Mouse (Mus musculus) hindbrain, embryonic 12.5 days (tissue): Measurements from ENCODE around the gene Olfr64. TPM values are rescaled to one million over a fixed set of nuclear protein-coding genes. Genes with fewer than 3 reads are reported as not detected.

Experiments
- ATAC-seq: fragments of 200-750 bp; cut with Nextera tagmentation; 2 replicates; pipeline ENCODE4 v1.8.0; 2017; ENCODE audit warnings: moderate TSS enrichment; ENCODE audit not compliant: low FRiP score
- H3K27ac ChIP-seq: fragments of 300-500 bp; sonication (generic); 2 replicates; pipeline ENCODE4 v1.5.1; 2016; ENCODE audit warnings: mild to moderate bottlenecking
- H3K27me3 ChIP-seq: fragments of 300-500 bp; sonication (generic); 2 replicates; pipeline ENCODE4 v1.6.1; 2016; ENCODE audit warnings: mild to moderate bottlenecking
- H3K36me3 ChIP-seq: fragments of 300-500 bp; sonication (generic); 2 replicates; pipeline ENCODE4 v1.6.1; 2016; ENCODE audit warnings: mild to moderate bottlenecking
- H3K4me1 ChIP-seq: fragments of 300-500 bp; sonication (generic); 2 replicates; pipeline ENCODE4 v1.6.1; 2016
- H3K4me2 ChIP-seq: fragments of 300-500 bp; sonication (generic); replicated peaks from 2 replicates; pipeline ENCODE4 v1.6.1; 2016; ENCODE audit warnings: mild to moderate bottlenecking
- H3K4me3 ChIP-seq: fragments of 300-500 bp; sonication (generic); 2 replicates; pipeline ENCODE4 v1.5.1; 2016; ENCODE audit warnings: mild to moderate bottlenecking
- H3K9ac ChIP-seq: fragments of 300-500 bp; sonication (generic); 2 replicates; pipeline ENCODE4 v1.6.1; 2016; ENCODE audit warnings: mild to moderate bottlenecking, moderate library complexity
- H3K9me3 ChIP-seq: fragments of 300-500 bp; sonication (generic); replicated peaks from 2 replicates; pipeline ENCODE4 v1.6.1; 2016; ENCODE audit warnings: mild to moderate bottlenecking
- WGBS: fragments of 180-500 bp; shearing (Covaris S2); methylation state at CpG from one replicate; pipeline ENCODE4 v1.1.7; 2016; 5-methylcytosine and 5-hydroxymethylcytosine counted together
- polyA plus RNA-seq: library from polyadenylated mRNA; unstranded; fragments of >200 nt; fragmentation: Nextera tagmentation; extraction: Ambion mirVana; gene quantifications from 2 replicates; pipeline ENCODE4 v1.2.1, GENCODE M21; 2016

The Olfr64 gene
- not detected in 2 replicates for polyA plus RNA-seq

GRCm38 (mm10) chr7:103894385-103894784 lies at the start of gene Olfr64:
TSS of gene Olfr64 (minus strand) at chr7:103894485.
- ATAC-seq = no peak
- H3K9ac ChIP-seq = no peak within 1 kb of the TSS
- H3K4me3 ChIP-seq = no peak within 1 kb of the TSS
- no peaks in the 10 kb centered on the region for H3K9me3 ChIP-seq
- no peaks in the 10 kb centered on the region for H3K36me3 ChIP-seq
- no peaks in the 10 kb centered on the region for H3K4me1 ChIP-seq
- no peaks in the 10 kb centered on the region for H3K27me3 ChIP-seq
- WGBS = 82% methylated on average over 1 of the region's 1 CpGs
- no peak within 1 kb of the TSS for H3K27ac ChIP-seq
- no peak within 1 kb of the TSS for H3K4me2 ChIP-seq

DNA sequence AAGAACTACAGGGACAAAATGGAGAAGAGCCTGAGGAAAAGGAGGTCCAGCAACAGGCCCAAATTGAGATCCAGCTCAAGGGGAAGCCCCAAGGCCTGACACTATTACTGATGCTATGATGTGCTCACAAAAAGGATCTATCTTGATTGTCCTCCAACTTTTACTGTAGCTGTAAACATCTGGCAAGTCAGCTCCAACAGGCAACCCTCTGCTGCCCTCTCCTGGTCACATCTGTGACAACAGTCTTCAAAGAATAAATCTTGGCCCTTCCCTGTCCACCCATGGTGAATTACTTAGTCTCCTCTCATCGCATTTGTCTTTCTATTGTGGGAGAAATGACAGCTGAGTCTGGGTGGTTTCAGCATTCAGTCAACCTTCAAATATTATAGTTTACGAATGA lies 48.4 kb upstream of the Olfr64 start:
- ATAC-seq = no peak
- Histone ChIP-seq H3K36me3 (no peaks in the 10 kb centered on the region), H3K9ac (no peak overlapping the region), H3K4me2 (no peak overlapping the region), H3K4me3 (no peak overlapping the region), H3K4me1 (no peaks in the 10 kb centered on the region), H3K9me3 (no peaks in the 10 kb centered on the region), H3K27ac (no peak overlapping the region), H3K27me3 (no peaks in the 10 kb centered on the region)
- 32% methylated on average over 2 of the region's 2 CpGs for WGBS

GRCm38 (mm10) chr7:103934264-103934663 lies 40.0 kb upstream of the Olfr64 start, which contains the start of gene Olfr632:
TSS of gene Olfr632 (plus strand) at chr7:103934347.
- H3K9ac ChIP-seq = no peak within 1 kb of the TSS
- H3K27ac ChIP-seq = no peak within 1 kb of the TSS
- H3K9me3 ChIP-seq = no peaks in the 10 kb centered on the region
- H3K4me3 ChIP-seq = no peak within 1 kb of the TSS
- ATAC-seq = no peak
- WGBS = 82% methylated on average over 2 of the region's 2 CpGs
- no peaks in the 10 kb centered on the region for H3K36me3 ChIP-seq
- H3K4me1 ChIP-seq = no peaks in the 10 kb centered on the region
- H3K27me3 ChIP-seq = no peaks in the 10 kb centered on the region
- no peak within 1 kb of the TSS for H3K4me2 ChIP-seq

DNA sequence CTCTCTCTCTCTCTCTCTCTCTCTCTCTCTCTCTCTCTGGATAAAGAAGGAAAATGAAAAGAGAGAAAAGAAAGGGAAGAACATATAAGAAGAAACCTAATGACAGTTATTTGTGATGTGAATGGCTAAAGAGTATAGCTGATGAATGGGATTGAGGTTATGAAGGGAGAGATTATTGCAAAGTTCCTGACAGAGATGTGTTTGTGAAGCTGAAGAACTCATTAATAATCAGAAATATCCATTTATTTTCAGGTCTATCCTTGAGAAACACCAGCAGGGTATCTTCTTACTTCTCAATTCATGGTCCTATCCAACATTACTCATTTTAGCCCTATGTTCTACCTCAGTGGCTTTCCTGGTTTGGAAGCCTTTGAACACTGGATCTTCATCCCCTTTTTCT lies 34.2 kb upstream of the Olfr64 start, which contains the start of gene Olfr631:
Gene Olfr631, plus strand, starts transcription at position 301 of the 400 bp plus-strand sequence.
- Histone ChIP-seq H3K4me3 (no peak within 1 kb of the TSS), H3K9ac (no peak within 1 kb of the TSS), H3K36me3 (no peaks in the 10 kb centered on the region), H3K27me3 (no peaks in the 10 kb centered on the region), H3K27ac (no peak within 1 kb of the TSS), H3K4me1 (no peaks in the 10 kb centered on the region), H3K4me2 (no peak within 1 kb of the TSS), H3K9me3 (no peaks in the 10 kb centered on the region)
- ATAC-seq = no peak

DNA sequence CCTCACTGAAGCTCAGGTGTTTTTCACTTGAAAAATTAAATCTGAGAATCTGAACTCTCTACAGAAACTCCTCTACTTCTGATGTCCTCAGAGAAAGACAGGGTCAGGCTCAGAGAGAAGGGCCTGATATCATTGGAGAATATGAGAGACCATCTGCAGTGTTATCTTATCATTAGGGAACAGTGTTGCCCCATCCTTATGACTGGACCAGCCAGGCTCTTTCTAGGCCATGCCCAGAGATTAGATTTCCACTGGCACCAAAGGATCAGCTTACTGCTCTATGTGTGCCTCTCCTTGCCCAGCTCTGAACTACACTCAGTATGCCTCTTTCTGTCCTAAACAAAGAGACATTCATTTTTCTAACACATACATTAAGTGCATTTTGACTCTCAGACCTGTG lies 21.1 kb upstream of the Olfr64 start:
- Histone ChIP-seq H3K4me3 (no peak overlapping the region), H3K27me3 (no peaks in the 10 kb centered on the region), H3K27ac (no peak overlapping the region), H3K9me3 (no peaks in the 10 kb centered on the region), H3K4me1 (no peaks in the 10 kb centered on the region), H3K36me3 (no peaks in the 10 kb centered on the region), H3K9ac (no peak overlapping the region), H3K4me2 (no peak overlapping the region)
- ATAC-seq = no peak

GRCm38 (mm10) chr7:103912969-103913511 lies 18.8 kb upstream of the Olfr64 start:
- Histone ChIP-seq H3K4me1 (no peaks in the 10 kb centered on the region), H3K9ac (no peak overlapping the region), H3K27me3 (no peaks in the 10 kb centered on the region), H3K36me3 (no peaks in the 10 kb centered on the region), H3K4me2 (no peak overlapping the region), H3K4me3 (no peak overlapping the region), H3K27ac (no peak overlapping the region), H3K9me3 (no peaks in the 10 kb centered on the region)
- no peak for ATAC-seq
- WGBS = 44% methylated on average over 8 of the region's 8 CpGs

GRCm38 (mm10) chr7:103910047-103910446 lies 15.8 kb upstream of the Olfr64 start:
- no peak overlapping the region for H3K4me3 ChIP-seq
- 59% methylated on average over 3 of the region's 3 CpGs for WGBS
- H3K27me3 ChIP-seq = no peaks in the 10 kb centered on the region
- H3K36me3 ChIP-seq = no peaks in the 10 kb centered on the region
- no peaks in the 10 kb centered on the region for H3K9me3 ChIP-seq
- H3K4me2 ChIP-seq = no peak overlapping the region
- no peak for ATAC-seq
- H3K4me1 ChIP-seq = no peaks in the 10 kb centered on the region
- no peak overlapping the region for H3K27ac ChIP-seq
- H3K9ac ChIP-seq = no peak overlapping the region

DNA sequence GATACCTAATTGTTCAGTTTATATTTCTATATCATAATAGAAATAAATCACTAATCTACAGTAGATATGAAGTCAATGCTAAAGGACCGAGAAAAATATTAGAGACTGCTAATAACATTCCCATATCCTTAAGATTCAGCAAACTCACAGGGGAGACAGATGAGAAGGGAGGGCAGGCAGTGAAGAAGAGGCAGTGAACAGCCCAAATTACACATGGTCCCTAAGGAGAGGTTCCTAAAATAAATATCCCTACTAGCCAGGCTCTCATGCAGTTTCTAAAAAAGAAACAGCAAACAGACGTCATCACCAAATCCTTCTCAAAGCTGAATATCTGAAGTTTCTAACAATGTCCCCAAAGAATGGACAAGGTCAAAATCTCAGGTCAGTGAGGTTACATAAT lies 8.9 kb upstream of the Olfr64 start, which contains the start of gene Olfr65:
Gene Olfr65, plus strand, starts transcription at position 301 of the 400 bp plus-strand sequence.
- Histone ChIP-seq H3K9me3 (no peaks in the 10 kb centered on the region), H3K4me2 (no peak within 1 kb of the TSS), H3K27me3 (no peaks in the 10 kb centered on the region), H3K27ac (no peak within 1 kb of the TSS), H3K4me3 (no peak within 1 kb of the TSS), H3K36me3 (no peaks in the 10 kb centered on the region), H3K4me1 (no peaks in the 10 kb centered on the region), H3K9ac (no peak within 1 kb of the TSS)
- ATAC-seq = no peak
- 79% methylated on average over 2 of the region's 2 CpGs for WGBS

DNA sequence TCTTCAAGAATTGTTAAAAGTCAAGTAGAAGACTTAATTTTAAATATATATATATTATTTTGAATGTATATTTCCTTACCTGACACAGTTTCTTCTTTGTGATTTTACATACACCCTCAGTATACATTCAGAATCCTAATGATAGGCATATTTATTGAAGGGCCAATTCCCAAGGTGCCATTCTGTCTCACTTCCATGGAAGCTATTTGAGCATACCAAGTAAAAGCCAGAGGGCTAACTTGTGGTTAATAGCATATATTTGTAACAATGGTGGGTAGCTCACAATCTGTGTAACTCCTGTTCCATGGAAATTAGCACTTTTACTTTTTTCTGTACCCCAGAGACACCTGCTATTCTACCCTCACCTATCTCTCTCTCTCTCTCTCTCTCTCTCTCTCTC lies 8.1 kb downstream of the Olfr64 start, which contains the start of gene Olfr66:
Gene Olfr66, minus strand, starts transcription at position 101 of the 400 bp plus-strand sequence.
- Histone ChIP-seq H3K9ac (no peak within 1 kb of the TSS), H3K27me3 (no peaks in the 10 kb centered on the region), H3K36me3 (no peaks in the 10 kb centered on the region), H3K4me1 (no peaks in the 10 kb centered on the region), H3K27ac (no peak within 1 kb of the TSS), H3K9me3 (no peaks in the 10 kb centered on the region), H3K4me2 (no peak within 1 kb of the TSS), H3K4me3 (no peak within 1 kb of the TSS)
- ATAC-seq = no peak

- ATAC-seq = no peak
- H3K36me3 ChIP-seq = no peaks in the 10 kb centered on the region
Observed at GRCm38 (mm10) chr7:103877093-103877492, 17.2 kb downstream of the Olfr64 start.

GRCm38 (mm10) chr7:103874451-103874850 lies 19.8 kb downstream of the Olfr64 start:
- 66% methylated on average over 5 of the region's 5 CpGs for WGBS
- Histone ChIP-seq H3K9ac (no peak overlapping the region), H3K27ac (no peak overlapping the region), H3K27me3 (no peaks in the 10 kb centered on the region), H3K36me3 (no peaks in the 10 kb centered on the region), H3K4me1 (no peaks in the 10 kb centered on the region), H3K9me3 (no peaks in the 10 kb centered on the region), H3K4me2 (no peak overlapping the region), H3K4me3 (no peak overlapping the region)
- ATAC-seq = no peak

More at GRCm38 (mm10) chr7:103877093-103877492, 17.2 kb downstream of the Olfr64 start:
- WGBS = 82% methylated on average over 2 of the region's 2 CpGs
- no peaks in the 10 kb centered on the region for H3K4me1 ChIP-seq
- H3K4me2 ChIP-seq = no peak overlapping the region
- no peak overlapping the region for H3K9ac ChIP-seq
- H3K9me3 ChIP-seq = no peaks in the 10 kb centered on the region
- H3K27ac ChIP-seq = no peak overlapping the region
- H3K4me3 ChIP-seq = no peak overlapping the region
- H3K27me3 ChIP-seq = no peaks in the 10 kb centered on the region

DNA sequence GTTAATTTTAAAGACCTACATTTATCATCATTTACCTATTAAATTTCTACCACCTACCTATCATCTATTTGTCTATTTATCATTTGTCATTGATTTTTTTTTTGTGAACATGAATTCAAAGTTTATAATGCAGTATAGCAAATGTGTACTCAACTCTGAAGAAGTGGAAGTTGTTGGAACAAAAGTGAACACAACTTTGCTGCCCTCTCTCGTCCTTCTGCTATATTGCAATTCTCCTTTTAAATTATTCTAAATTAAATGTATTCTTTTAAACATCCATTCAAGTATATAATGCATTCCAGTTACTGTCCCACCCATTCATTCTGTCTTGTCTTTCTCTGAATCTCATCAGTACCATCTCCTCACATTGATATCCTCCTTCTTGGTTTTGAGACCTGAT lies 21.2 kb downstream of the Olfr64 start:
- ATAC-seq = no peak
- no peak overlapping the region for H3K27ac ChIP-seq
- WGBS = 9% methylated on average over 1 of the region's 1 CpGs
- H3K9ac ChIP-seq = no peak overlapping the region
- H3K4me3 ChIP-seq = no peak overlapping the region
- H3K9me3 ChIP-seq = no peaks in the 10 kb centered on the region
- no peaks in the 10 kb centered on the region for H3K27me3 ChIP-seq
- no peaks in the 10 kb centered on the region for H3K36me3 ChIP-seq
- no peak overlapping the region for H3K4me2 ChIP-seq
- no peaks in the 10 kb centered on the region for H3K4me1 ChIP-seq

- Histone ChIP-seq H3K27ac (no peak overlapping the region), H3K9ac (no peak overlapping the region), H3K4me2 (no peak overlapping the region), H3K4me1 (no peaks in the 10 kb centered on the region), H3K27me3 (no peaks in the 10 kb centered on the region), H3K9me3 (no peaks in the 10 kb centered on the region), H3K36me3 (no peaks in the 10 kb centered on the region), H3K4me3 (no peak overlapping the region)
- ATAC-seq = no peak
Observed at GRCm38 (mm10) chr7:103870667-103871066, 23.6 kb downstream of the Olfr64 start.
